Mouse (Mus musculus) neural tube, embryonic 15.5 days (tissue): ENCODE measurements at regions not wholly inside any gene's neighbourhood (a gene's known extent, or its start where the extent isn't known, plus 50 kb on each side); places are given as distances from the start of the nearest gene placed in this dataset.

ENCODE experiments used
- ATAC-seq: fragments of 200-750 bp; cut with Nextera tagmentation; 2 replicates; pipeline ENCODE4 v1.8.0; 2017; ENCODE audit warnings: mild to moderate bottlenecking, moderate TSS enrichment, moderate library complexity; ENCODE audit not compliant: low FRiP score
- H3K27ac ChIP-seq: fragments of 300-500 bp; sonication (generic); replicated peaks from 2 replicates; pipeline ENCODE4 v1.5.1; 2015; ENCODE audit warnings: mild to moderate bottlenecking, inconsistent platforms
- H3K27me3 ChIP-seq: fragments of 300-500 bp; sonication (generic); replicated peaks from 2 replicates; pipeline ENCODE4 v1.6.1; 2015; ENCODE audit warnings: inconsistent platforms
- H3K36me3 ChIP-seq: fragments of 300-500 bp; sonication (generic); 2 replicates; pipeline ENCODE4 v1.6.1; 2015; ENCODE audit warnings: inconsistent platforms
- H3K4me1 ChIP-seq: fragments of 300-500 bp; sonication (generic); 2 replicates; pipeline ENCODE4 v1.6.1; 2015; ENCODE audit warnings: inconsistent platforms
- H3K4me2 ChIP-seq: fragments of 300-500 bp; sonication (generic); 2 replicates; pipeline ENCODE4 v1.6.1; 2015; ENCODE audit warnings: inconsistent platforms, mild to moderate bottlenecking, moderate library complexity
- H3K4me3 ChIP-seq: fragments of 300-500 bp; sonication (generic); replicated peaks from 2 replicates; pipeline ENCODE4 v1.5.1; 2015; ENCODE audit warnings: mild to moderate bottlenecking, inconsistent platforms
- H3K9ac ChIP-seq: fragments of 300-500 bp; sonication (generic); replicated peaks from 2 replicates; pipeline ENCODE4 v1.6.1; 2015; ENCODE audit warnings: mild to moderate bottlenecking, inconsistent platforms
- H3K9me3 ChIP-seq: fragments of 300-500 bp; sonication (generic); replicated peaks from 2 replicates; pipeline ENCODE4 v1.6.1; 2016; ENCODE audit warnings: inconsistent platforms
- WGBS: fragments of 180-500 bp; shearing (Covaris S2); methylation state at CpG from one replicate; pipeline ENCODE4 v1.1.7; 2015; ENCODE audit warnings: mixed read lengths; 5-methylcytosine and 5-hydroxymethylcytosine counted together

DNA sequence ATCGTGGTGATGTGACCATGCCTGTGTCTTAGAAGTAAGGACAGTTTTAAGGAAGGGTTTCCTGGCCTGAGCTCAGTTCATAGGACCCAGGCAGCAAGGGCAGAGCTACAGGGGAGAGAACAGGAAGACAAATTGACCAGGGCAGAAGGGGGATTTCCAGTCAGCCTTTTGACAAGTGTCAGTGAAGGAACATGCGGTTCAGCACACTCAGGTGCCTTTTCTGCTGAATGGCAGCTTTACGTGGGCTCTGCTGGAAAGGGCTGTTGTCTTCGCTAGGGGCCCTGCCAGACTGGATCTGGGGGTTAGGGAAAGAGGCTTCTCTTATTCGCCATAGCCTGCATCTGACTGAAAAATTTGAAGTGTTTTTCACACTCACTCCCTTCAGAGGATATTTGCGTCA, 106.8 kb downstream of the Dll1 start:
- ATAC-seq, result no peak
- Histone ChIP-seq H3K9ac (no peak overlapping the region), H3K4me1 (no peaks in the 10 kb centered on the region), H3K4me3 (no peak overlapping the region), H3K36me3 (no peaks in the 10 kb centered on the region), H3K9me3 (no peaks in the 10 kb centered on the region), H3K4me2 (no peak overlapping the region), H3K27ac (no peak overlapping the region), H3K27me3 (no peaks in the 10 kb centered on the region)
- WGBS, result 74% methylated on average over 6 of the region's 6 CpGs

DNA sequence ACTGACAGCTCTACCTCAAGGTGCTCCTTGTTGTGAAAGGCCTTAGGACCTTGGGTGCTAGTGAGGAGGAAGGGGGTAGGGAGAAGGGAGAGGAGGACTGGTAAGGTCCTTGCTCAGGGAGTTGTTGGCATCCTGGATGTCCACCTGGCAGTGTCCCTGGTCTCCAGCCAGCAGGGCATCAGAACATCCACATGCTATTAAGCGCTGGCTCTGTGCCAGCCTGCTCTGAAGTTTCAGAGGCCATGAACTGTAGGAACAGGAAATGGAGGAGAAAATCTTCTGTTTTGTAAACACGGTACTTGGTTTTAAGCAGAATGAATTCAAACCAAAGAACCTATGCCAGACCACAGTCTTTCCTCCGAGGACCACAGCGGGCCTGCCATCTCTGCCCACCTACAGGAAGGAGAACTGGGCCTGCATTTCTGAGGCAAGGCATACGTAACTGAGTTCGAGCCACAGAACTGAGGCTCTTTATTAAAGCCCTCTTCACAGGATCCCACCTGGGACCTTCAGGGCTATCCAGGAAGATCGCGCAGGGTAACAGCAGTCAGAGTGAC, 107.5 kb downstream of the Dll1 start:
- Histone ChIP-seq H3K27me3 (no peaks in the 10 kb centered on the region), H3K27ac (no peak overlapping the region), H3K4me3 (no peak overlapping the region), H3K36me3 (no peaks in the 10 kb centered on the region), H3K9me3 (no peaks in the 10 kb centered on the region), H3K4me2 (no peak overlapping the region), H3K9ac (no peak overlapping the region), H3K4me1 (no peaks in the 10 kb centered on the region)
- WGBS, result 85% methylated on average over 8 of the region's 8 CpGs
- ATAC-seq, result no peak

DNA sequence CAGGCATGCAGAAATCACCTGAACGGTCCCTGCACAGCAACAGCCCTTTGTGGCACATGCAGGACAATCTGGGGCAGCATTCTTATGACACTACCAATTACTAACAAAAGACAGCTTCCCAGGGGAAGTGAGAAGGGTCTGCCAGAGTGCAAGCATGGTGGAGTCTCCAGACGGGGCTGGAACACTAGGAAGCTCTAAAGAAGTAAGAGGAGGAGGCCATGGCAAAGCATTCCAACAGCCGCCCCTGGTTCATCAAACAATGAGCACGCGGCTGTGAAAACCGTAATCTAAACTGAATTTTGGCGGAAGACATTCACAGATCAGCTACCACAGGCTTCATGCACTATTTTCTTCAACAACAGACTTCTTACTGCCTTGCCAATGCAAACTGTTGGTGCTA, 109.0 kb downstream of the Dll1 start:
- Histone ChIP-seq H3K27me3 (no peaks in the 10 kb centered on the region), H3K27ac (no peak overlapping the region), H3K9ac (no peak overlapping the region), H3K4me2 (no peak overlapping the region), H3K36me3 (no peaks in the 10 kb centered on the region), H3K9me3 (no peaks in the 10 kb centered on the region), H3K4me3 (no peak overlapping the region), H3K4me1 (no peaks in the 10 kb centered on the region)
- ATAC-seq, result no peak
- WGBS, result 73% methylated on average over 7 of the region's 7 CpGs

DNA sequence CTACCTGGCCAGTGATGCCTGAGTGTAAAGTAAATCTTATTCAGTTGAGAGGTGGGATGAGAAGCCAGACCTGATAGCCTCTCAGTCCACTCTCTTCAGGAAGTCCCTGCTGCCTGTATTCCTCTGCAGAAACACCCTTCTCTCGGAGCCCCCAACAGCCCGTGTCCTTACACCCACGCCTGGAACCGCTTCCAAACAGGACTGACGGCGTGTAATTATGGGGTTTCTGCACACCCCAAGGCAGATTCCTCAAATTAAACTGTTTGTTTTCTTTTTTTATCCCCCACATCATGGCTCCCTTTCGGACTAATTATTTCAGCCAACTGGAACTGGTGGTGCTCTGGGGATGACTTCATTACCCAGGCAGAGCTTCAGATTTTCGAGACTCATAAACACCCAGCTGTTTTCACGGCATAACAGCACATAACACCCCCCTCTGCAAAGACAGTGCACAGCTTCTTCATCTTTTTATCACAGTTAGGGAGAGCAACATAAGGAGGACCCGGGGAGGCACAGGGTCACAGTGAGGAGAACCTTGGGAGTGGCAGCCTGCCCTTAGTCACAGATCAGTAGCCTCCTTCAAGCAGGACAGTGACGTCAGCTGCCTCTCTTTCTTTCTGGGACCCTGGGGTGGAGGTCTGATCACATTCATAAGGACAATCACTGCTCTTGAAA, 117.1 kb downstream of the Dll1 start:
- peak overlapping the region; percentile 21 for H3K4me2 ChIP-seq
- H3K9me3 ChIP-seq, result no peaks in the 10 kb centered on the region
- no peak overlapping the region for H3K9ac ChIP-seq
- H3K27me3 ChIP-seq, result no peaks in the 10 kb centered on the region
- 41% methylated on average over 11 of the region's 11 CpGs for WGBS
- no peaks in the 10 kb centered on the region for H3K36me3 ChIP-seq
- peak; percentile 89 for ATAC-seq
- no peak overlapping the region for H3K4me3 ChIP-seq
- peak overlapping the region; percentile 49 for H3K27ac ChIP-seq
- H3K4me1 ChIP-seq, result peaks cover 14% of the 10 kb centered on the region

DNA sequence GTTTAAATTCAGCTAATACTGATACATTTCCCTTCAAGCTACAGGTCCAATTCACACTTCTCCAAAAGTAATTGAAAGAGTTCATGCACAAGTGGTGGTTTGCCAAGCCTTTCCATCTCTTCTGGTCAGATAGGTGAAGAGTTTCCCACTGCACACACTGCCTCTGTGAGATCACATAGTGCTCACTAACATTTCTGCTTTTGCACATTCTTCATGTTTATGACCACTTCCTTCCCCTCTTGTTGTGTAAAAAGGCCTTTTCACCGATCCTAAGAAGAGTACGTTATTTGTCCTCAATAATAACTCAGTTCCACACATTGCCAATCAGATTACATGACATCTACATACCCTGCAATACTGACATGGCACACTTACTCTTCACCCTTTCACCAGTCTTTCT, 120.8 kb downstream of the Dll1 start:
- no peak for ATAC-seq
- Histone ChIP-seq H3K9me3 (no peaks in the 10 kb centered on the region), H3K27ac (no peak overlapping the region), H3K9ac (no peak overlapping the region), H3K27me3 (no peaks in the 10 kb centered on the region), H3K4me1 (peaks cover 14% of the 10 kb centered on the region), H3K4me3 (no peak overlapping the region), H3K4me2 (no peak overlapping the region), H3K36me3 (no peaks in the 10 kb centered on the region)
- 86% methylated on average over 2 of the region's 2 CpGs for WGBS

DNA sequence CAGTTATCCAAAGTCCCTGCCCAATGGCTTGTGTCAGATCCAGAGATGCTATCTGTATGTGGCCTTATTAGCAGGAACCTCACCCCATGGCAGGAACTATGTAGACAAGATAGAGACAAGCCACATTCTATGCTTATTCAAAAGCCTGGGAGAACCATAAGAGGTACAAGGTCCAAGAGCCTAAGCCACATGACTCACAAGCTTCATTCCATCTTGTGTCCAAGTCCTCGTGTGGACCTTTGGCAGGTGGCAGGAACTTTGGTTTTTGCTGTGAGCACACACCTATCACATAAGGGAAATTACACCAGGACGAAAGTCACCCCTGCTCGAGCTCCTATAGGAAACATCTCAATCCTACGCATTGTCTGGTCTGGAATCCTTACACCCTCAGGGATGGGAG, 122.9 kb downstream of the Dll1 start:
- WGBS, result 93% methylated on average over 4 of the region's 4 CpGs
- no peaks in the 10 kb centered on the region for H3K36me3 ChIP-seq
- H3K9ac ChIP-seq, result no peak overlapping the region
- H3K27me3 ChIP-seq, result no peaks in the 10 kb centered on the region
- H3K4me2 ChIP-seq, result no peak overlapping the region
- no peak overlapping the region for H3K4me3 ChIP-seq
- no peaks in the 10 kb centered on the region for H3K9me3 ChIP-seq
- H3K27ac ChIP-seq, result no peak overlapping the region
- H3K4me1 ChIP-seq, result no peaks in the 10 kb centered on the region
- ATAC-seq, result no peak

DNA sequence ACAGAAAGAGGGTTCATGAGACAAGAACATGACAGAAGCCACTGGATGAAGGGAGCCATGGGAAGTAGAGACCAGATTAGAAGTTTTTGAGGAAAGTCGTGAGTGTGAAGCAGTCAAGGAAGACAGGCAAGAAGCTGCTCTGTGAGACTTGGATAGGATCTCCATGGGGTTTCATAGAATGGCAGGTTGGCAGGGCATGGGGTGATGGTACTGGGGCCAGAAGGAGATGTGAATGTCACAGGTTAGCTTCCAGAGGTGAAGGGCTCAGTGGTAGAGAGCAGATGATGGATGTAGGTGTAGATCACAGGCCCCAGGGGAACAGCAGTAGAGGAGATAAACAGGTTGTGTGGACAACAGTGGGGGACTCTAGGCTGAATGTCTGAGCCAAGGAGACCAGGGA, 123.4 kb downstream of the Dll1 start:
- H3K4me3 ChIP-seq, result no peak overlapping the region
- WGBS, result 97% methylated on average over 1 of the region's 1 CpGs
- H3K9ac ChIP-seq, result no peak overlapping the region
- H3K4me1 ChIP-seq, result peaks cover 1% of the 10 kb centered on the region
- no peak overlapping the region for H3K27ac ChIP-seq
- no peaks in the 10 kb centered on the region for H3K9me3 ChIP-seq
- H3K4me2 ChIP-seq, result no peak overlapping the region
- H3K27me3 ChIP-seq, result no peaks in the 10 kb centered on the region
- ATAC-seq, result no peak
- H3K36me3 ChIP-seq, result no peaks in the 10 kb centered on the region

DNA sequence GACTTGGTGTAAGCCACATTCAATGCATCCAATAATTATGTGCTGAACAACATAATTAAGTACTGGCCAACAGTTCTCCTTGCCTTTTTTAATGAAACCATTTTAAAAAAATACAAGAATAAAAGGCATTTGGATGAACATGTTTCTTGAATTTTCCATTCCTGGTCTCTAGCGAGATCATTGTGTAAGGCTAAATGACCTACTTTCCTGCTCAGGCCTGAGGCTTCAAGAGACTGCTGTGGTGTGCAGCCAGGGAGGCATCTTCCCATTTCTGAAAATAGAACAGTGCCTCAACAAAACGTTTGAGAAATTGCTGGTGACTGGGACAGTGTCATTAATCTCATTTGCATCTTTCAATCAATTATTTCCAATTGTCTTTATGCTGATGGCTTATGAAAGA, 124.5 kb downstream of the Dll1 start:
- no peaks in the 10 kb centered on the region for H3K27me3 ChIP-seq
- no peak overlapping the region for H3K9ac ChIP-seq
- WGBS, result 72% methylated on average over 2 of the region's 2 CpGs
- H3K9me3 ChIP-seq, result no peaks in the 10 kb centered on the region
- H3K36me3 ChIP-seq, result no peaks in the 10 kb centered on the region
- ATAC-seq, result no peak
- no peak overlapping the region for H3K4me3 ChIP-seq
- H3K4me1 ChIP-seq, result peaks cover 10% of the 10 kb centered on the region
- no peak overlapping the region for H3K4me2 ChIP-seq
- no peak overlapping the region for H3K27ac ChIP-seq

DNA sequence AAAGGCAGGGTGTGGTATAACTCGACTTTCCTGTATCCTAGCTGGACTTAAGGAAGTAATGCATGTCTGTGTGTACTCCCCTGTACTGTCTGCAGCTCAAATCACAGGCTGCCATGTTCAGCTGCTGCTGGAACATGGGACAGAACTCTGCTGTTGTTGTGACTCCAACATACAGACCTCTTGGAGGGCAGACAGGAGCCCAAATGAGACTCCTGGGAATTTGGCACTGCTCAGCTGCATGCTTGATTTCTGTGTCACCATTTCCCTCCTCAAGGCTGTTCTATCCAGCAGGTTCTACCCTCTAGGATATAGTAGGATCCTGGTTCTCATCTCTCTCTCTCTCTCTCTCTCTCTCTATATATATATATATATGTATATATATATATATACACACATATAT, 125.0 kb downstream of the Dll1 start:
- Histone ChIP-seq H3K4me2 (no peak overlapping the region), H3K27ac (no peak overlapping the region), H3K27me3 (no peaks in the 10 kb centered on the region), H3K4me1 (peaks cover 10% of the 10 kb centered on the region), H3K9me3 (no peaks in the 10 kb centered on the region), H3K4me3 (no peak overlapping the region), H3K36me3 (no peaks in the 10 kb centered on the region), H3K9ac (no peak overlapping the region)
- WGBS, result 74% methylated on average over 1 of the region's 1 CpGs
- no peak for ATAC-seq

DNA sequence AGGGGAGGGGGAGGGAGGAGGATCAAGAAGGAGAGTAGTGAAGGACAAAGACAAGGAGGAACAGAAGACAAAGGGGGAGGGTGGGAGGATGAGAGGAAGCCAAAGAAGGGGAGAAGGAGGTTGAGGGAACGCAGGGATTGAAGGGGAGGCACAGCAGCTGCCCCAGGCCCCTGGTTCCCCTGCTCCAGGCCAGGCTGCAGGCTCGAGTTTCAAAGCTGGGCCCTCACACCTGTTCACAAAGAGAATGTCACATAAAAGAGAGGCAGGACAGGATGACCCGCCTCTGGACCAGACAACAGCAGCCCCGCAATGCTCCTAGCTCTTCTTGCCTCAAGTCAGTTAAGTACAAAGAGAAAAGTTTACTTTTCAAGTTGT, 128.3 kb downstream of the Dll1 start:
- 27% methylated on average over 4 of the region's 4 CpGs for WGBS
- Histone ChIP-seq H3K27me3 (no peaks in the 10 kb centered on the region), H3K36me3 (no peaks in the 10 kb centered on the region), H3K4me2 (no peak overlapping the region), H3K9ac (no peak overlapping the region), H3K4me1 (peaks cover 10% of the 10 kb centered on the region), H3K27ac (no peak overlapping the region), H3K4me3 (no peak overlapping the region), H3K9me3 (no peaks in the 10 kb centered on the region)
- no peak for ATAC-seq

DNA sequence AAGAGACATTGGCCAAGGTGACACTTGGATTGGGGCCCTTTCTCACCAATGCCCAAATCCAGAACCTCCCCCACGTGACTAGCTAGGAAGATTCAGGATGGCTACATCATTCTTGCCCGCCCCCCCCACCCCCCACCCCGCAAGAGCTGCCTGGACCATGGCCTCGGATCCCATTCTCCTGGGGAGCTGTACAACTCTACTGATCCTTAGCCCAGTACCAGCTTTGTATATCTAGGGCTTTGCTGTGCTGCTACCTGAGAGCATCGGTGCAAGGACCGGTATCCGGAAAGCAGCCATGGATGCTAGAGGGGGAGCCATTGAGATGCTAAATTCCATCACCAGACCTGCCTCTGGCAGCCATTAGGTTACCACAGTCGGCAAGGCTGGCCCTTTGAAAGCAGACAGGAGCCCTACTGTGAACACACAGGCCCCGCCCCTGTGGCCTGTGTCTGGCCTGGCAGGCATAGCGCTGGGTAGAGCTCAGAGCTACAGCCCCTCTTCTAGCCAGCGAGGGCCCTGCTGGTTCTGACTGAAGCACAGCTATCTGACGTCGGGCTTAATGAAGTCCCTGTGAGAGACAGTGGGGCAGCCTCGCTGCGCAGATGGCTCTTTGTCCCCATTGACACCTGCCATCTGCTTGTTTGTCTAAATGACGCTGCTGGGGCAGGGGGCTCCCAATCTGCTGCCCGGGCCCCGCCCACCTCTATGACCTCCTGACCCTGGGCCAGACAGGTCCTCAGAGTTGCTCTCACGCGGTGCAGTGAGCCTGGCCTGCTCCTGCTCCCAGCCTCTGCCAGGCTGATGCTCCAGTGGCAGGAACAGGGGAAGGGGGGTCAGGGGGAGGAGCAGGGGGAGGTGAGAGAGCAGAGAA, 128.9 kb downstream of the Dll1 start:
- no peak overlapping the region; the same call in 1 of the 2 replicates for H3K9ac ChIP-seq
- no peak overlapping the region for H3K27ac ChIP-seq
- H3K4me1 ChIP-seq, result peaks cover 10% of the 10 kb centered on the region
- H3K4me2 ChIP-seq, result peak overlapping the region; percentile 31
- H3K9me3 ChIP-seq, result no peaks in the 10 kb centered on the region
- ATAC-seq, result peak; percentile 81
- H3K27me3 ChIP-seq, result no peaks in the 10 kb centered on the region
- no peaks in the 10 kb centered on the region for H3K36me3 ChIP-seq
- WGBS, result 1% methylated on average over 20 of the region's 20 CpGs
- no peak overlapping the region for H3K4me3 ChIP-seq
